Mouse (Mus musculus) urinary bladder, adult 18-20 months (tissue): ENCODE measurements around the gene Mink1.
A peak's percentile ranks its signal among the peaks of the same experiment; 100 is the strongest.

Experiments
- DNase-seq, 2 experiments: peaks; one replicate each; pipeline ENCODE4 v3.0.0; 2022; ENCODE audit warnings: low spot score in 2 of 2, mixed read lengths in 2 of 2

Gene Mink1

GRCm38 (mm10) chr11:70653345-70654197 is 90.9 kb downstream of the Mink1 start:
- peak; percentile 57 to 60 for DNase-seq

GRCm38 (mm10) chr11:70654198-70654922 is 91.7 kb downstream of the Mink1 start, which contains the start of gene Pfn1:
Gene Pfn1 (minus strand): TSS chr11:70654644.
- DNase-seq, result peak in 1 of 2 experiments; percentile 59

- DNase-seq, result peak; percentile 77 to 87
Measured at GRCm38 (mm10) chr11:70654923-70655570, 92.4 kb downstream of the Mink1 start.

- DNase-seq, result peak; percentile 70 to 78
Measured at GRCm38 (mm10) chr11:70655571-70656455, 93.1 kb downstream of the Mink1 start.

GRCm38 (mm10) chr11:70656456-70656927 is 93.8 kb downstream of the Mink1 start:
- DNase-seq, result no peak

- DNase-seq, result no peak
Measured at GRCm38 (mm10) chr11:70656964-70657363, 94.3 kb downstream of the Mink1 start, which contains the start of gene Eno3. Gene Eno3 (plus strand): TSS chr11:70657202.

- DNase-seq, result no peak
Measured at GRCm38 (mm10) chr11:70657573-70657972, 94.9 kb downstream of the Mink1 start.

- no peak for DNase-seq
Measured at GRCm38 (mm10) chr11:70657991-70658390, 95.3 kb downstream of the Mink1 start.

GRCm38 (mm10) chr11:70658521-70658920 is 95.8 kb downstream of the Mink1 start:
- no peak for DNase-seq

- DNase-seq, result no peak
Measured at GRCm38 (mm10) chr11:70658942-70659341, 96.3 kb downstream of the Mink1 start.

GRCm38 (mm10) chr11:70660571-70660970 is 97.9 kb downstream of the Mink1 start:
- DNase-seq, result no peak

- DNase-seq, result no peak
Measured at GRCm38 (mm10) chr11:70663101-70663500, 100.4 kb downstream of the Mink1 start.

GRCm38 (mm10) chr11:70663957-70664356 is 101.3 kb downstream of the Mink1 start:
- DNase-seq, result no peak
